Mouse (Mus musculus): ENCODE measurements around the gene Arhgef12.

The Arhgef12 gene

DNA sequence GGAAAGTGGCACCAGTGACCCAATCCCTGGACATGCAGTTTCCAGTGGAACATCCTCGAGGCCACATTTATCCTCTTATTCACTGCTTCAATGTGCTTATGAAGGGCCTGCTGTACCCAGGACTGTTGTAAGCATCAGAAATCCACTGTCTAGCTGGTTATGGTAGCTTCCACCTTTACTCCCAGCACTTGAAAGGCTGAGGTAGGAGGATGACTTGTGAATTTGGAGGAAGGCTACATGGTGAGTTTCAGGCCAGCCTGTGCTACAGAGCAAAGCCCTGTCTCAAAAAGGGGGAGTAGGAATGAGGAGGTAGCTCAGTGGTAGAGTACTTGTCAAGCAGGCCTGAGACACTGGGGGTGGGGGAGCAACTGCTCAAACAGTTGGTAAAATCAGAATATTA lies 1.0 kb upstream of the Arhgef12 start:
- no peak for DNase-seq

- no peak for DNase-seq
Measured at GRCm38 (mm10) chr9:43107555-43107954, 516 bp upstream of the Arhgef12 start.

DNA sequence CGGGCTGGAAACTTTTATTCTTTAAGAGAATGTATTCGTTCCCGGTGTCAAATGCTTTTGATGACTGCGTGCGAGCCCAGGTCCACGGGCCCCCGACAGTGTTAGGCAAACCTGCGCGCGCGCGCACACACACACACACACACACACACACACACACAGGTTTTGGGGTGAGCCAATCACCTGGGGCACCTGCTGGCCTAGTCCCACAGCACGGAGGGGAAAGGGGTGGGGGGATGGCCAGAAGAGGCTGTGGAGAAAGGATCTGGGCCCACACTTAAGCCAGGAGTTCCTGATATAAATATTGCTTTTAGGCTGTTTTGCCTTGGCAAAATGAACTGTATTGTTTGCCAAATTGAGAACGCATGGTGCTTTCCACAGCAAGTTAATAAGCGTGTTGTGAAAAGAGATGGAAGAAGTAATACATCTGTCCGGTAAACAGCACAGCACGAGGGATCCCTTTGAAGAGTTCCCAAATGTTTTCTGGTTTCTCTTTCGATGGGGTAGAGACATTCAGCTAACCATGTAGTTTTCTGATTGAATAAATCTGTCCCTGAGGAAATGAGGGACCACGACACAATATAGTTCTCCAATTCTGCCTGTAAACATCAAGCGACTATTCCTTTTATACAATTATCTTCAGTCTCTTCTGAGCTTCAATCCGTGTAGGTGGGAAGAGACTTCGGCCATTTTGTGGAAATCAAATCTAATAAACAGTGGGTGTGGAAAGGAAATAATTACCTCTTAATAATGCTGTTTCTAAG lies 433 bp downstream of the Arhgef12 start:
- DNase-seq, result peak; percentile 45 to 58

GRCm38 (mm10) chr9:43105664-43106361 lies 1.2 kb downstream of the Arhgef12 start:
- DNase-seq, result peak; percentile 93 to 95

DNA sequence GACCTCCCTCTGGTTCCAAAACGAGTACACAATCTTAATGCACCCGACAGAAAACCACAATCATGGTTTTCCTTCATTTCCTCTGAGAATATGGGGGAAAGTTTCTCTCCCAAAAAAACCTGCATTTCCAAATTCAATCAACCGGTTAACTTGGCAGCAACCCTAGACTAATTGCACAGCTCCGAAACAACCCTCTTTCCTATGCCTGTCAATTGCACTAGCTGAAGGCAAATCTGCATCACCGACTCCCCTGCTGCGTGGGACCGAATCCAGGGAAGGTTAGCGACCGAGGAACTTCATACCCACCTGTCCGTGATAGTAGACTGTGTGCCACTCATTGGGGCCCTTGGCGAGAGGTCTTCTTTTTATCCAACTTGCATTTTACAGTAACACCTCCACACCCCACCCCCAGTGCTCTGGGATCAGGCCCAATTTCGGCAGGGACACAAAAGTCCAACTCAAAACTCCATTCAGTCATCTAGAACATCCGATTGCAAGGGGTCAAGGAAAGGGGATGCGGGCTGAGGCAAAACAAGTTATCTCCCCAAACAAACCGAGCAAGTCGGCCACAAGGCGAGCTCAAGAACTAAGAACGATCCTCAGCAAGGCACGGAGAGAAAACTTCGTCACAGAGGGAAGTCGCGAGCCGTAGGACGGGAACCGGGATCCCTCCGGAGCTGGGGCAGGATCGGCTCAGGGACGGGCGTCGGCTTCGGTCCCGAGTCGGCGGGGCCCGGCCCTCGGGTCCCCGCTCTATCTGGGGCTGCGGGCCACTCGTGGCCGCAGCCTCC lies 2.0 kb downstream of the Arhgef12 start:
- DNase-seq, result peak; percentile 41 to 45

DNA sequence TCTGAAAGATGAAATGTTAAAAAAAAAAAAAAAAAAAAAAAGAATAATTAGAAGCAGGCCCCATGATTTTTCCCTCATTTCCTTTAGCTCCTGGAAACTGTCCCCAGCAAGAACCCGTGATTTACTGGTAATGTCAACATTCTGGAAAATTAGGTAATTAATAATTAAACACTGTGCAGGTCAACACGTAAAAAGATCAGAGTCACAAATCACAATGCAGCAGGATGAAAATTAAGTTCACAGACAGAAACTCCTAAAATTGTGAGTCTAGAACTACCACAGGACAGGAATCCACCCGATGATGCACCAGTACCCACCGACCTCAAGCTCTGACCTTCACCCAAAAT lies 2.5 kb downstream of the Arhgef12 start:
- no peak for DNase-seq

GRCm38 (mm10) chr9:43103675-43104299 lies 3.3 kb downstream of the Arhgef12 start:
- no peak for DNase-seq

DNA sequence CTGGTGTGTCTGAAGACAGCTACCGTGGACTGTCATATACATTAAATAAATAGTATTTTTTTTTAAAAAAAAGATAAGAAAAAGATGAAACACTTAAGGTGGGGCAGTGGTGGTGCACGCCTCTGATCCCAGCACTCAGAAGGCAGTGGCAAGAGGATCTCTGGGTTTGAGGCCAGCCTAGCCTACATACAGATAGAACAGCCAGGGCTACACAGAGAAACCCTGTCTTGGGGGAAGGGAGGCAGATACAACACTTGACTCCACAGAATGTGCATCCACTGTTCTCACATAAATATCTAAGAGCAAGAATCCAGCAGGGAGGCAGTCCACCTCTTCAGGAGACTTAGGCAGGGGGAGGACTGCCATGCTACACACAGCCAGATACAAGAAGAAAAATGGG lies 4.1 kb downstream of the Arhgef12 start:
- DNase-seq, result no peak

GRCm38 (mm10) chr9:43101936-43102595 lies 5.0 kb downstream of the Arhgef12 start:
- peak in 1 of 2 experiments; percentile 62 for DNase-seq

DNA sequence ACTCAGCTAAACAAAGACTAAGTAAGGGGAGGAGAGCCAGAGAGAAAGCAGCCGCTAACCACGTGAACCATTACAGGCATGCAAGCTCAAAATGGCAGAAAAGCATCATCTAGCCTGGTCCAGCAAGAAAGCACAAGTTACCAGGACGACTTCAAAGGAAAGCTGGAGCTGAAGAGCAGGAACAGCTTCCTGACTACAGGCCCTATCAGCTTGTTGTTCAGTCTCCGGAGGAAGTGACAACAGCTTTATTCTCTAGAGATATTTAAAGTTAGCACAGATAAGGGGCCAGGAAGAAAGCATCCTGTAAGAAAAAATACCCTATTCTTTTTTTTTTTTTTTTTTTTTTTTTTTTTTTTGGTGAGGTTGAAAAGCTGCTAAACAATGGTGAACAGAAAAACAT lies 8.1 kb downstream of the Arhgef12 start:
- DNase-seq, result no peak

GRCm38 (mm10) chr9:43097801-43098557 lies 9.1 kb downstream of the Arhgef12 start:
- DNase-seq, result no peak

DNA sequence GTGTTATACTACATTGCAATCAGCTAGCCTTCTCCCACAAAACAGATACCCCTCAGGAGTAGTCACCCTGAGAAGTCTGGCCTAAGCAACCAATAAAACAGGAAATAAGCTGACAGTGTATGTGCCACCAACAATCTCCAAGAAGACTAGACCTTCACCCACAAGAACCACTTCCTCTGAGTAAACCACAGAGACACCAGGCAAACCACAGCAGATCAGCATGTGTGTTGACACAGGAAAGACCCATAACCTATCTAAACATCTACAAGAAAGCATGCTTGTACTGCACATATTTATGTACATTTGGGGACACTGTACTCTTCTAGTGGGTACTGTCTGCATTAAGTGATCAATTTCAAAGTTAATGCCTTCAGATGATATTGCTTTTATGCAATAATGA lies 10.7 kb downstream of the Arhgef12 start:
- DNase-seq, result peak in 1 of 2 experiments; percentile 38

DNA sequence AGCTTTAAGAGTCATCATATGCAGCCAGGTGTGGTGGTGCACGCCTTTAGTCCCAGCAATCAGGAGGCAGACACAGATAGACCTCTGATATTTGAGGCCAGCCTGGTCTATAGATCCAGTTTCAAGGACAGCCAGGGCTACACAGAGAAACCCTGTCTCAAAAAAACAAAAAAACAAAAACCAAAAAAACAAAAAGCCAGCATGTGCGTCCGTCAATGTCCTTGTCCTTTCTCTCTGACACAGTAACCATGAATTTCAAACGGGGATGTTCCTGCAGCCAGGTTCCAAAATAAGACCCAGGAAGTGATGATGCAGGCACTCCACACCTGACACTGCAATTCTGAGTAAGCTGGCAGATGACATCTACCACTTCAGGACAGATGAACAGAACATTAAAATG lies 12.2 kb downstream of the Arhgef12 start:
- no peak for DNase-seq

DNA sequence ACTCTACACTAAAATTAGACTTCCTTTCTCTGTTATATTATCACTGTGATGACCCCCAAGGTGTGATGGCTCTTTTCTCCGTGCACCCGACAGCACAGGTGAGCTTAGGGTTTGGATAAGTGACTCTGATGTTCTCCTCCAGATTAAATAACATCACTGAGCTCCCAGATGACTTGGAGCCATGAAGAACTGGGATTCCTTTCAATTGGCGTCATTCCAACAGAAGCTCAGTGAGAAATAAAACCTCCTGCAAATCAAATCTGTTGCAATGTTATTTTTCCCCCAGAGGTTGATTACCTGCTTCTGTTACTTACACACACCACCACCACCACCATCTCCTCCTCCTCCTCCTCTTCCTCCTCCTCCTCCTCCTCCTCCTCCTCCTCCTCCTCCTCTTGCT lies 13.2 kb downstream of the Arhgef12 start:
- no peak for DNase-seq

- DNase-seq, result no peak
Measured at GRCm38 (mm10) chr9:43085686-43086285, 21.3 kb downstream of the Arhgef12 start.

DNA sequence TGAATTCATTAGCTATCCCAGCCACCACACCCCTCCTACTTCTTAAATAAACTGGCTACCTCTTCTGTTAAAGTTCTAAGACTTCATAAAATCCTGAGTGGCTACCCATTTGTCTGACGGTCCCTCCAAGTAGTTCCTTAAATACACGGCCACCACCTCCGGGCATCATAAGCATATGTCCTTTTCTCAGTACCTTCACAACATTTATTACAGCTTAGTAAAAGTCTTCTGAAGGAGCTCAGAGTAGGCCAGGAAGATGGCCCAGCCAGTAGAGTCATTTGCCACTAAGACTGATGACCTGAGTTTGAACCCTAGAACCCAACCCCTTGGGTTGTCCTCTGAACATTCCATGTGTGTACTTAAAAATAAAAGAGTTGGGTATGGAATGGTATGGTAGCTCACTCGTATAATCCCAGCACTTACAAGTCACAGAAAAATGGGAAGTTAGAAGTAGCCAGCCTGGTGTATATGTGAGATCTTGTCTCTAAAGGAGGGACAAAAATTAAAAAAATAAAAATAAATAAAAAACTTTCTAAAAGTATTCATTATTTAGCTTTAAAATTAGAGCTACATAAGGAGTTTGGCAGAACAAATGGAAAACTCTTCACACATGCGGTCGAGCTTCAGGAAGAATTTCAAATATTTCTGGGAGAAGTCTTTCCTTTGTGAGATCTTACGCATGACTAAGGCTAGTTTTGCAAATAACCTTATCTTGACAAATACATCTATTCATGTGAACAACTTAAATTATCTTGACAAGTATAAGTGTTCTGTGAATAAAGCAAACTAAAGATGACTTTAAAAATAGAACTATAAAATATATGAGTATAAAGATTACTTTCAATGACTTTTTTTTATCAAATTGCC lies 22.3 kb downstream of the Arhgef12 start:
- no peak for DNase-seq

GRCm38 (mm10) chr9:43083441-43084055 lies 23.5 kb downstream of the Arhgef12 start:
- no peak for DNase-seq

DNA sequence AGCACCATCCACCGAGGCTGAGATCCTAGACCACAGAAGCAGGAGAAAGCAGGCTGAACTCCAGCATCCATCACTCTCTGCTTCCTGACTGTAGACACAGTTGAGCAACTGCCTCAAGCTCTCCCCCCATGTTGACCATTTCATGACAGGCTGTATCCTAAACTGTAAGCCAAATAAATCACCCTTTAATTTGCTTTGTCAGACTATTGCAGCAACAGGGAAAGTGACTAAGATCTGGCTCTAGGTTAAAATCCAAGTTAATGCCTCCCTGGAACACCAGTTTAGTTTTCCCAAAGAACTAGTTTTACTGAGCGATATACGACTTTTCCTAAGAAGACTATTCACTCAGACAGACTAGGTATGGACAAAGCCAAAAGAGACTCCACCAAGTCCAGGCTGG lies 28.3 kb downstream of the Arhgef12 start:
- no peak for DNase-seq

DNA sequence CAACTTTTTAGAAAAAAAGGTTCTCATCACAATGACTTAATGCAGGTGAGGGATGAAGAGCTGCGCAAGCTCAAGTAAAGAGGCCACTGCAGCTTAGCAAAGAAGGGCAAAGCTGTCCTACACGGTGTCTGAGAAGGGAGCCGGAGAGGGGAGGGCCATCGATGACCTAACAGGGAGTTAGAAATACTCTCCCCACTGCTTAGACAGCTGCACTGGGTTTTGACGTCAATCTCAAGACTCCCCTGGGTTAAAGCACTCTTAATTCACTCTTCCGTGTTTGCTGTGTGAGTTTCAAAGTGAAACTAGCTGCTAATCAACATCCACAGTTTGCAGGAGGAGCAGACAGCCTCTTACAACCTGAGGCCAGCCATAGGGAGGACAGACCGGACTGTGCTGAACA lies 30.9 kb downstream of the Arhgef12 start:
- DNase-seq, result peak in 1 of 2 experiments; percentile 34

DNA sequence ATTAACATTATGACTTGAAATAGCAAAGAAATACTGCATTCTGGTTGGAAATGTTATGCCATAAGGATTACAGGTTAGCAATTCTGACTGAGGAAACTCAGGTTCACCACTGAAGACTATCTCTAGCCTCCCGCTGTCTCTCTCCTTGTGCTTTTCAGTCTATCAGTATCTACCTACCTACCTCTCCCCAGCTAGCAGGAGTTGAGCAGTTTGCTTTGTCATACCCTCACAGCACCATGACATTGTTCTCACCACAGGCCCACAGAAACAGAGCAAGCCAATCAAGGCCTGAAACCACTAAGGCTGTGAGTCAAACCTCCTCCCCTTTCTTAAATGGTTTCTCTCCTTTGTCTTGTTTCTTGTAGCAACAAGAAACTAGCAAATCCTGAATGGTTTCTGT lies 32.4 kb downstream of the Arhgef12 start:
- no peak for DNase-seq
